Mouse (Mus musculus) lung, postnatal 4 days (tissue): Measurements from ENCODE around the gene Hfe2.

Source experiments
- DNase-seq, 2 experiments: peaks; one replicate each; pipeline ENCODE4 v3.0.0; 2021

Gene Hfe2

GRCm38 (mm10) chr3:96559398-96559910 is 34.5 kb downstream of the Hfe2 start:
- no peak for DNase-seq

- peak in 1 of 2 experiments; percentile 49 for DNase-seq
Measured at GRCm38 (mm10) chr3:96559911-96560850, 35.2 kb downstream of the Hfe2 start.

- DNase-seq: no peak
Measured at GRCm38 (mm10) chr3:96560881-96561668, 36.1 kb downstream of the Hfe2 start.

GRCm38 (mm10) chr3:96561946-96562681 is 37.1 kb downstream of the Hfe2 start:
- DNase-seq: peak; percentile 47 to 59

- no peak for DNase-seq
Measured at GRCm38 (mm10) chr3:96563267-96563666, 38.3 kb downstream of the Hfe2 start.

GRCm38 (mm10) chr3:96563911-96564632 is 39.1 kb downstream of the Hfe2 start:
- peak; percentile 60 to 63 for DNase-seq

GRCm38 (mm10) chr3:96564633-96565032 is 39.7 kb downstream of the Hfe2 start:
- peak; percentile 74 to 81 for DNase-seq

- no peak for DNase-seq
Measured at GRCm38 (mm10) chr3:96565105-96565504, 40.1 kb downstream of the Hfe2 start.

- no peak for DNase-seq
Measured at GRCm38 (mm10) chr3:96566661-96567450, 41.9 kb downstream of the Hfe2 start.

GRCm38 (mm10) chr3:96568605-96569004 is 43.6 kb downstream of the Hfe2 start:
- no peak for DNase-seq

- no peak for DNase-seq
Measured at GRCm38 (mm10) chr3:96569506-96569905, 44.5 kb downstream of the Hfe2 start.

GRCm38 (mm10) chr3:96569966-96570605 is 45.1 kb downstream of the Hfe2 start:
- DNase-seq: no peak

GRCm38 (mm10) chr3:96570643-96571042 is 45.7 kb downstream of the Hfe2 start:
- no peak for DNase-seq

GRCm38 (mm10) chr3:96571336-96571735 is 46.4 kb downstream of the Hfe2 start:
- DNase-seq: no peak

- DNase-seq: peak; percentile 58 to 63
Measured at GRCm38 (mm10) chr3:96571896-96572698, 47.1 kb downstream of the Hfe2 start.

GRCm38 (mm10) chr3:96573611-96574511 is 48.9 kb downstream of the Hfe2 start:
- no peak for DNase-seq

- no peak for DNase-seq
Measured at GRCm38 (mm10) chr3:96575272-96575984, 50.5 kb downstream of the Hfe2 start.
